Mouse (Mus musculus) CH12.LX (cell line): ENCODE measurements around the gene Sctr. TPM values are rescaled to one million over a fixed set of nuclear protein-coding genes. Genes with fewer than 3 reads are reported as not detected.

ENCODE experiments used
- DNase-seq: peaks from one replicate; pipeline ENCODE4 v3.0.0-alpha.2; 2013; ENCODE audit errors: extremely low read depth
- H3K27ac ChIP-seq: 2 replicates; pipeline ENCODE4 v1.5.1; 2012; ENCODE audit warnings: low read depth, mild to moderate bottlenecking, control low read depth, moderate library complexity; ENCODE audit not compliant: insufficient read depth
- H3K27me3 ChIP-seq: replicated peaks from 2 replicates; pipeline ENCODE3; 2012; ENCODE audit warnings: inconsistent platforms
- H3K36me3 ChIP-seq, 2 experiments: replicated peaks in 1 of 2; 2 replicates each; pipeline versions ENCODE3 to v1.6.1; 2012; ENCODE audit warnings: inconsistent platforms in 1 of 2, low read length in 1 of 2, mild to moderate bottlenecking in 1 of 2, mixed read lengths in 1 of 2, moderate library complexity in 1 of 2; ENCODE audit not compliant: control insufficient read depth in 1 of 2, insufficient read depth in 1 of 2
- H3K4me1 ChIP-seq, 2 experiments: 2 replicates each; pipeline ENCODE4 v1.6.1; 2012; ENCODE audit warnings: inconsistent platforms in 1 of 2, moderate library complexity in 1 of 2; ENCODE audit not compliant: insufficient read depth in 2 of 2, control insufficient read depth in 1 of 2
- H3K4me2 ChIP-seq: 2 replicates; pipeline ENCODE4 v1.6.1; 2012; ENCODE audit warnings: low read depth, mild to moderate bottlenecking, control low read depth; ENCODE audit not compliant: poor library complexity, insufficient read depth, severe bottlenecking
- H3K4me3 ChIP-seq, 3 experiments: fragments of 150-350 bp in 1 of 3; sonication (generic) in 1 of 3; replicated peaks in 1 of 3; 2 replicates each; pipeline versions ENCODE3 to v1.5.1; 2011 to 2012; ENCODE audit warnings: low read depth in 2 of 3, low read length in 2 of 3, mild to moderate bottlenecking in 2 of 3, moderate library complexity in 2 of 3, control low read depth in 1 of 3, improper control_type of control experiment in 1 of 3, inconsistent platforms in 1 of 3, mixed read lengths in 1 of 3; ENCODE audit not compliant: poor library complexity in 1 of 3
- H3K79me2 ChIP-seq: replicated peaks from 2 replicates; pipeline ENCODE4 v1.6.1; 2012; ENCODE audit warnings: mild to moderate bottlenecking, moderate library complexity; ENCODE audit not compliant: control insufficient read depth, poor library complexity, insufficient read depth, severe bottlenecking; ENCODE audit errors: extremely low read depth
- H3K9ac ChIP-seq: 2 replicates; pipeline ENCODE4 v1.6.1; 2012; ENCODE audit warnings: low read depth, mild to moderate bottlenecking, control low read depth, moderate library complexity; ENCODE audit not compliant: insufficient read depth
- H3K9me3 ChIP-seq: replicated peaks from 2 replicates; pipeline ENCODE3; 2012; ENCODE audit warnings: low read length, inconsistent platforms, mixed read lengths
- BHLHE40 ChIP-seq: IDR thresholded peaks from 2 replicates; pipeline ENCODE4 v1.6.1; 2011; ENCODE audit warnings: mild to moderate bottlenecking, low read depth, low read length, improper control_type of control experiment
- CHD1 ChIP-seq: IDR thresholded peaks from 2 replicates; pipeline ENCODE4 v1.6.1; 2012; ENCODE audit warnings: low read depth, low read length, improper control_type of control experiment, inconsistent platforms
- CHD2 ChIP-seq: IDR thresholded peaks from 2 replicates; pipeline ENCODE4 v1.6.1; 2011; ENCODE audit warnings: low read length, improper control_type of control experiment
- E2F4 ChIP-seq: IDR thresholded peaks from 2 replicates; pipeline ENCODE4 v1.6.1; 2011; ENCODE audit warnings: low read depth, low read length, improper control_type of control experiment; ENCODE audit not compliant: insufficient replicate concordance
- ELF1 ChIP-seq: IDR thresholded peaks from 2 replicates; pipeline ENCODE4 v1.6.1; 2014; ENCODE audit warnings: low read depth, mild to moderate bottlenecking, inconsistent platforms, low read length, improper control_type of control experiment
- EP300 ChIP-seq: IDR thresholded peaks from 2 replicates; pipeline ENCODE4 v1.6.1; 2011; ENCODE audit warnings: low read length, improper control_type of control experiment
- ETS1 ChIP-seq: conservative IDR thresholded peaks from 2 replicates; pipeline ENCODE4 v1.6.1; 2012; ENCODE audit warnings: low read depth, mild to moderate bottlenecking, inconsistent platforms, low read length, improper control_type of control experiment, moderate library complexity
- GABPA ChIP-seq: IDR thresholded peaks from 2 replicates; pipeline ENCODE4 v1.6.1; 2012; ENCODE audit warnings: low read depth, low read length, improper control_type of control experiment, inconsistent platforms; ENCODE audit not compliant: insufficient replicate concordance
- IRF4 ChIP-seq: IDR thresholded peaks from 2 replicates; pipeline ENCODE4 v1.6.1; 2014; ENCODE audit warnings: low read depth, mild to moderate bottlenecking, inconsistent platforms, low read length, improper control_type of control experiment
- JUN ChIP-seq: IDR thresholded peaks from 2 replicates; pipeline ENCODE4 v1.6.1; 2011; ENCODE audit warnings: low read depth, mild to moderate bottlenecking, low read length, improper control_type of control experiment, moderate library complexity; ENCODE audit not compliant: insufficient read depth
- MAX ChIP-seq: IDR thresholded peaks from 2 replicates; pipeline ENCODE4 v1.6.1; 2011; ENCODE audit warnings: low read length, improper control_type of control experiment
- MXI1 ChIP-seq: IDR thresholded peaks from 2 replicates; pipeline ENCODE4 v1.6.1; 2011; ENCODE audit warnings: mild to moderate bottlenecking, low read depth, low read length, improper control_type of control experiment
- MYC ChIP-seq: IDR thresholded peaks from 2 replicates; pipeline ENCODE4 v1.6.1; 2011; ENCODE audit warnings: low read depth, mild to moderate bottlenecking, improper control_type of control experiment, low read length
- NRF1 ChIP-seq: IDR thresholded peaks from 2 replicates; pipeline ENCODE4 v1.6.1; 2014; ENCODE audit warnings: low read depth, mild to moderate bottlenecking, inconsistent platforms, low read length, improper control_type of control experiment, moderate library complexity
- PAX5 ChIP-seq: IDR thresholded peaks from 2 replicates; pipeline ENCODE4 v1.6.1; 2012; ENCODE audit warnings: low read length, inconsistent platforms, mixed read lengths
- POLR2AphosphoS2 ChIP-seq: IDR thresholded peaks from 2 replicates; pipeline ENCODE4 v1.6.1; 2011; ENCODE audit warnings: low read depth, low read length, improper control_type of control experiment
- RCOR1 ChIP-seq: conservative IDR thresholded peaks from 2 replicates; pipeline ENCODE4 v1.6.1; 2012; ENCODE audit warnings: low read depth, mild to moderate bottlenecking, inconsistent platforms, low read length, improper control_type of control experiment
- SIN3A ChIP-seq: IDR thresholded peaks from 2 replicates; pipeline ENCODE4 v1.6.1; 2012; ENCODE audit warnings: low read length, improper control_type of control experiment, inconsistent platforms
- SMC3 ChIP-seq: IDR thresholded peaks from 2 replicates; pipeline ENCODE4 v1.6.1; 2011; ENCODE audit warnings: low read depth, low read length, improper control_type of control experiment
- USF1 ChIP-seq: IDR thresholded peaks from 2 replicates; pipeline ENCODE4 v1.6.1; 2014; ENCODE audit warnings: low read depth, mild to moderate bottlenecking, inconsistent platforms, low read length, improper control_type of control experiment
- USF2 ChIP-seq: conservative IDR thresholded peaks from 2 replicates; pipeline ENCODE4 v1.6.1; 2011; ENCODE audit warnings: low read depth, low read length, improper control_type of control experiment
- ZC3H11A ChIP-seq: IDR thresholded peaks from 2 replicates; pipeline ENCODE4 v1.6.1; 2012; ENCODE audit warnings: low read depth, mild to moderate bottlenecking, inconsistent platforms, low read length, improper control_type of control experiment
- dilution Hi-C: fragments of 300-500 bp; cut with MboI; formaldehyde crosslinking; loops from 2 replicates; pipeline ENCODE4 v1.14.3; 2020; ENCODE audit warnings: low sequenced_read_pairs; ENCODE audit not compliant: extremely low pct_unique_long_range_greater_than_20kb, extremely low pct_ligation_motif_present
- in situ Hi-C: fragments of 300-500 bp; cut with MboI; formaldehyde crosslinking; loops from 3 replicates; pipeline ENCODE4 v1.14.3; 2019; ENCODE audit warnings: low sequenced_read_pairs, low pct_ligation_motif_present, low pct_unique_long_range_greater_than_20kb, mixed read lengths
- polyA plus RNA-seq: library from polyadenylated mRNA; unstranded; fragments of >175 nt; gene quantifications from 2 replicates; pipeline ENCODE4 v1.2.1, GENCODE M21; 2012; ENCODE audit warnings: low read depth; ENCODE audit not compliant: insufficient read length
- total RNA-seq, 2 experiments: library from RNA; depleted of rRNA; stranded (reverse); fragments of 300-350 nt in 1 of 2; fragments of >200 nt in 1 of 2; gene quantifications; 2 replicates each; pipeline ENCODE4 v1.2.3; 2012 to 2014

The Sctr gene
- total and polyA plus RNA-seq, 3 experiments = not detected

GRCm38 (mm10) chr1:120035456-120036034 lies 28.9 kb downstream of the Sctr start:
- H3K4me2 ChIP-seq = no peak overlapping the region
- H3K27ac ChIP-seq = no peak overlapping the region
- H3K27me3 ChIP-seq = peaks cover 5% of the 10 kb centered on the region
- no peaks in the 10 kb centered on the region for H3K79me2 ChIP-seq
- no peak for DNase-seq
- H3K9me3 ChIP-seq = no peaks in the 10 kb centered on the region
- peaks cover 0 to 4% of the 10 kb centered on the region in 2 experiments; a peak in 2 of 4 replicates for H3K4me1 ChIP-seq
- H3K9ac ChIP-seq = no peak overlapping the region
- no peak for TF ChIP-seq BHLHE40
- TF ChIP-seq USF1 = no peak
- TF ChIP-seq RCOR1 = no peak
- no peak for TF ChIP-seq ETS1
- no peak for TF ChIP-seq E2F4
- no peak for TF ChIP-seq IRF4
- TF ChIP-seq MYC = no peak
- no peak for TF ChIP-seq CHD1
- TF ChIP-seq JUN = no peak
- TF ChIP-seq CHD2 = no peak
- no peak for TF ChIP-seq MAX
- no peak for TF ChIP-seq NRF1
- TF ChIP-seq PAX5 = no peak
- no peak for TF ChIP-seq EP300
- no peak for TF ChIP-seq ELF1
- no peak for TF ChIP-seq POLR2AphosphoS2
- in situ Hi-C loops = no loop called here
- dilution Hi-C loops = no loop called here
- no peak overlapping the region for H3K4me3 ChIP-seq
- H3K36me3 ChIP-seq = no peaks in the 10 kb centered on the region

- no peaks in the 10 kb centered on the region for H3K27me3 ChIP-seq
- peaks cover 0 to 4% of the 10 kb centered on the region in 2 experiments; a peak in 2 of 4 replicates for H3K4me1 ChIP-seq
- H3K4me3 ChIP-seq = no peak overlapping the region
- dilution Hi-C loops (no loop called here), in situ Hi-C loops (no loop called here)
- no peak overlapping the region for H3K9ac ChIP-seq
- no peak overlapping the region for H3K27ac ChIP-seq
- H3K9me3 ChIP-seq = no peaks in the 10 kb centered on the region
- H3K79me2 ChIP-seq = no peaks in the 10 kb centered on the region
- H3K4me2 ChIP-seq = no peak overlapping the region
- no peak for DNase-seq
- TF ChIP-seq ZC3H11A (no peak), USF2 (no peak), JUN (no peak), GABPA (no peak), IRF4 (no peak), SMC3 (no peak), ETS1 (no peak), MXI1 (no peak), SIN3A (no peak), POLR2AphosphoS2 (no peak)
- no peaks in the 10 kb centered on the region for H3K36me3 ChIP-seq
Measured at GRCm38 (mm10) chr1:120037021-120037683, 30.5 kb downstream of the Sctr start.
